In genomic region chr8:11003917-11004470, GRCm38 (mm10) we compare ENCODE assay signal across 8 mouse cellular contexts. TPM values are rescaled to one million over a fixed set of nuclear protein-coding genes. Genes with fewer than 3 reads are reported as not detected.
DNase-seq lines count a peak whose midpoint lies in the region; ATAC-seq and TF ChIP-seq lines count a peak whose summit lies in the region.

No protein-coding gene starts in this region.

- peak; percentile 32 for DNase-seq in lung, adult 2 months
- no peak for DNase-seq in lung, postnatal 14 days
- DNase-seq in adrenal gland, postnatal 4 days (ENCODE audit: low spot score in 2 of 2): no peak
- DNase-seq in gastrocnemius, postnatal 4 days (ENCODE audit: low spot score in 2 of 2): no peak
- no peak for DNase-seq in ovary, postnatal 10 days (ENCODE audit: low spot score)

- no peak for TF ChIP-seq CTCF in lung, adult 2 months (IDR thresholded peaks at IDR 0.05; ENCODE audit: insufficient read depth, low read length)
- no peak for TF ChIP-seq CTCF in embryonic fibroblast, embryonic 13.5 days (IDR thresholded peaks at IDR 0.05; ENCODE audit: borderline replicate concordance, insufficient read depth, low read length)

- H3K27ac ChIP-seq in embryonic fibroblast, embryonic 13.5 days (ENCODE audit: insufficient read depth, low read length): no peak overlapping the region
- H3K27ac ChIP-seq in intestine, embryonic 16.5 days (ENCODE audit: low read length): peak overlapping the region; percentile 38
- peak overlapping the region; percentile 18; the same call in 1 of the 2 replicates for H3K27ac ChIP-seq in neural tube, embryonic 13.5 days (replicated peaks)

- H3K4me2 ChIP-seq in intestine, embryonic 16.5 days (ENCODE audit: low read depth, low read length): peak overlapping the region; percentile 85
- H3K4me2 ChIP-seq in neural tube, embryonic 13.5 days: peak overlapping the region; percentile 77

- 45% methylated on average over 7 of the region's 7 CpGs for WGBS in lung, adult 2 months
- WGBS in intestine, embryonic 16.5 days: 36% methylated on average over 7 of the region's 7 CpGs
- whole genome bisulfite sequencing in neural tube, embryonic 13.5 days: 35% methylated on average over 7 of the region's 7 CpGs

- H3K9ac ChIP-seq in intestine, embryonic 16.5 days (ENCODE audit: low read depth, low read length): peak overlapping the region; percentile 91
- peak overlapping the region; percentile 92 for H3K9ac ChIP-seq in neural tube, embryonic 13.5 days

- no peak; the same call in 1 of the 2 replicates for TF ChIP-seq POLR2A in lung, adult 2 months (IDR thresholded peaks at IDR 0.05; ENCODE audit: borderline replicate concordance, extremely low read depth, low read depth, low read length)
- no peak for TF ChIP-seq POLR2A in embryonic fibroblast, embryonic 13.5 days (IDR thresholded peaks at IDR 0.05; ENCODE audit: low read depth, low read length)

- peaks cover 14% of the 10 kb centered on the region; the same call in 1 of the 2 replicates for H3K4me1 ChIP-seq in lung, adult 2 months (ENCODE audit: control insufficient read depth, insufficient read depth, low read length)
- peaks cover 5% of the 10 kb centered on the region; the same call in 1 of the 2 replicates for H3K4me1 ChIP-seq in embryonic fibroblast, embryonic 13.5 days (ENCODE audit: control insufficient read depth, insufficient read depth, low read length)
- H3K4me1 ChIP-seq in intestine, embryonic 16.5 days (ENCODE audit: control insufficient read depth, insufficient read depth, low read length): peaks cover 59% of the 10 kb centered on the region
- peaks cover 84% of the 10 kb centered on the region for H3K4me1 ChIP-seq in neural tube, embryonic 13.5 days (replicated peaks)

- no peaks in the 10 kb centered on the region for H3K27me3 ChIP-seq in intestine, embryonic 16.5 days (replicated peaks; ENCODE audit: control insufficient read depth, insufficient read depth, low read length)
- H3K27me3 ChIP-seq in neural tube, embryonic 13.5 days: no peaks in the 10 kb centered on the region

- H3K4me3 ChIP-seq in lung, adult 2 months (replicated peaks; ENCODE audit: extremely low read depth, low read depth, low read length): peak overlapping the region; percentile 68
- peak overlapping the region; percentile 71 for H3K4me3 ChIP-seq in embryonic fibroblast, embryonic 13.5 days (ENCODE audit: insufficient read depth, low read length)
- H3K4me3 ChIP-seq in intestine, embryonic 16.5 days (ENCODE audit: low read length): peak overlapping the region; percentile 90
- H3K4me3 ChIP-seq in neural tube, embryonic 13.5 days: peak overlapping the region; percentile 79

- ATAC-seq in intestine, embryonic 16.5 days: no peak
- no peak for ATAC-seq in neural tube, embryonic 13.5 days (ENCODE audit: low read depth)

- peaks cover 5% of the 10 kb centered on the region; the same call in 1 of the 2 replicates for H3K36me3 ChIP-seq in intestine, embryonic 16.5 days (ENCODE audit: control insufficient read depth, insufficient read depth, low read length)
- H3K36me3 ChIP-seq in neural tube, embryonic 13.5 days: no peaks in the 10 kb centered on the region

- H3K9me3 ChIP-seq in intestine, embryonic 16.5 days (ENCODE audit: control insufficient read depth, low read length): no peaks in the 10 kb centered on the region
- no peaks in the 10 kb centered on the region for H3K9me3 ChIP-seq in neural tube, embryonic 13.5 days

RNA-seq across cellular contexts. Expression of gene Irs2, which starts 4.3 kb away (rescaled TPM):
- polyA plus RNA-seq in lung, adult 2 months (2012; rRNA removed): 20.7 and 27.1 TPM in 2 replicates
- 9.9 and 13.9 TPM in 2 replicates for polyA plus RNA-seq in embryonic fibroblast, embryonic 13.5 days (2011; ENCODE audit: insufficient read length, low read depth, missing spikeins)
- polyA plus RNA-seq in intestine, embryonic 16.5 days (2015; fragmentation: Nextera tagmentation; extraction: Ambion mirVana): 4.4 and 4.7 TPM in 2 replicates
- polyA plus RNA-seq in neural tube, embryonic 13.5 days (2015; fragmentation: Nextera tagmentation; extraction: Ambion mirVana): 5.6 and 6.6 TPM in 2 replicates
- 10 to 100 TPM; 33.2 to 33.3 TPM for total RNA-seq in adrenal gland, postnatal 4 days (2021)
- total RNA-seq in gastrocnemius, postnatal 4 days (2021): 10 to 100 TPM; 15.8 to 16.5 TPM
